Mouse (Mus musculus): Measurements from ENCODE around the gene Pacs1.

GRCm38 (mm10) chr19:5117494-5118383 lies 155.2 kb downstream of the Pacs1 start:
- TF ChIP-seq POLR2A (IDR thresholded peaks at IDR 0.05; ENCODE audit: extremely low read depth, insufficient read depth, low read length) (0 out of 2 replicates have a peak, but pooled peaks have one; percentile 9), CTCF (IDR thresholded peaks at IDR 0.05; ENCODE audit: low read depth, low read length) (peak; percentile 89)

Measured in liver, adult 2 months (tissue).